Mouse (Mus musculus) kidney, adult 2 months (tissue): Measurements from ENCODE around the gene Hoxb1.

Experiments
- CTCF ChIP-seq: fragments of 200-500 bp; conservative IDR thresholded peaks from 2 replicates; pipeline ENCODE4 v1.5.1; 2011; ENCODE audit warnings: low read depth, mild to moderate bottlenecking, control low read depth, low read length, moderate library complexity, mixed read lengths; ENCODE audit not compliant: insufficient read depth, insufficient read length
- POLR2A ChIP-seq: fragments of 200-500 bp; IDR thresholded peaks from one replicate; pipeline ENCODE4 v1.6.1; 2011; ENCODE audit warnings: low read depth, low read length, control low read depth

DNA sequence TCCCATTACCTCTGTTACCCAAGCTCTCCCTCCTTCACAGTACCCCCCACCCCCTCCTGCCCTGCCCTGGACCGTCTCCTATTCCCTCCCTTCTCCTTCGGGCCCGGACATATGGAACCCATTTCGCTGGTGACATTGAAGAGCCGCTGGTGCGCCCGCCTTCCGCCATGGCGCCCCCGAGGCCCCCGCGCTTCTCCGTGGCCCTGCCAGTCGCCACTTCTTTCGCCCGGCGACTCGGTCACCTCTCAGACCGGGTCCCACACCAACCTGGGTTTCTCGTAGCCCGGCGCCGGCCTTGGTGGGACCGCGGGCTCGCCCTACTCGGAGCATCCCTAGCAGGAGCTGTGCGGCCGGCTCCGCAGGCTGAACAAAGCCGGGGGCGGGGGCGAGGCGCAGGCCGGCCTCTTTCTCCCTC, 32.9 kb upstream of the Hoxb1 start:
- TF ChIP-seq CTCF (no peak), POLR2A (no peak)
